Mouse (Mus musculus): Measurements from ENCODE around the gene C1qa. TPM values are rescaled to one million over a fixed set of nuclear protein-coding genes. Genes with fewer than 3 reads are reported as not detected.

Gene C1qa
- polyA plus RNA-seq, 1 experiment from 2014 or later = 44.8 TPM

- 77% methylated on average over 3 of the region's 3 CpGs for WGBS
- TF ChIP-seq CTCF (IDR thresholded peaks at IDR 0.05; ENCODE audit: low read depth) = no peak
Observed at GRCm38 (mm10) chr4:136919526-136919925, 20.9 kb upstream of the C1qa start.

GRCm38 (mm10) chr4:136918834-136919233 lies 20.2 kb upstream of the C1qa start:
- H3K27ac ChIP-seq (ENCODE audit: low read depth, low read length) = no peak overlapping the region
- H3K9ac ChIP-seq (ENCODE audit: low read depth, low read length) = no peak overlapping the region
- no peak overlapping the region for H3K4me2 ChIP-seq (replicated peaks; ENCODE audit: low read depth)
- H3K4me3 ChIP-seq (ENCODE audit: low read depth, low read length) = no peak overlapping the region
- no peaks in the 10 kb centered on the region for H3K36me3 ChIP-seq (ENCODE audit: control insufficient read depth, insufficient read depth)
- no peak for ATAC-seq
- H3K27me3 ChIP-seq (replicated peaks; ENCODE audit: control insufficient read depth, insufficient read depth, low read length) = no peaks in the 10 kb centered on the region
- TF ChIP-seq CTCF (IDR thresholded peaks at IDR 0.05; ENCODE audit: low read depth) = no peak
- 80% methylated on average over 8 of the region's 8 CpGs for WGBS
- no peaks in the 10 kb centered on the region for H3K9me3 ChIP-seq (ENCODE audit: control insufficient read depth)
- no peaks in the 10 kb centered on the region for H3K4me1 ChIP-seq (replicated peaks; ENCODE audit: control insufficient read depth, insufficient read depth, low read length)

More at GRCm38 (mm10) chr4:136919526-136919925, 20.9 kb upstream of the C1qa start:
- H3K4me1 ChIP-seq (replicated peaks; ENCODE audit: control insufficient read depth, insufficient read depth, low read length) = no peaks in the 10 kb centered on the region
- ATAC-seq = no peak
- no peaks in the 10 kb centered on the region for H3K9me3 ChIP-seq (ENCODE audit: control insufficient read depth)
- H3K4me3 ChIP-seq (ENCODE audit: low read depth, low read length) = no peak overlapping the region
- no peak overlapping the region for H3K9ac ChIP-seq (ENCODE audit: low read depth, low read length)
- no peak overlapping the region for H3K4me2 ChIP-seq (replicated peaks; ENCODE audit: low read depth)
- H3K36me3 ChIP-seq (ENCODE audit: control insufficient read depth, insufficient read depth) = no peaks in the 10 kb centered on the region
- no peaks in the 10 kb centered on the region for H3K27me3 ChIP-seq (replicated peaks; ENCODE audit: control insufficient read depth, insufficient read depth, low read length)
- H3K27ac ChIP-seq (ENCODE audit: low read depth, low read length) = no peak overlapping the region

- Histone ChIP-seq H3K9me3 (ENCODE audit: control insufficient read depth) (no peaks in the 10 kb centered on the region), H3K4me3 (ENCODE audit: low read depth, low read length) (no peak overlapping the region), H3K4me1 (replicated peaks; ENCODE audit: control insufficient read depth, insufficient read depth, low read length) (no peaks in the 10 kb centered on the region), H3K36me3 (ENCODE audit: control insufficient read depth, insufficient read depth) (no peaks in the 10 kb centered on the region), H3K4me2 (replicated peaks; ENCODE audit: low read depth) (no peak overlapping the region), H3K27me3 (replicated peaks; ENCODE audit: control insufficient read depth, insufficient read depth, low read length) (peaks cover 6% of the 10 kb centered on the region; the same call in 1 of the 2 replicates), H3K27ac (ENCODE audit: low read depth, low read length) (no peak overlapping the region), H3K9ac (ENCODE audit: low read depth, low read length) (no peak overlapping the region)
- TF ChIP-seq CTCF (IDR thresholded peaks at IDR 0.05; ENCODE audit: low read depth) = no peak
- ATAC-seq = no peak
- WGBS = 46% methylated on average over 7 of the region's 7 CpGs
Observed at GRCm38 (mm10) chr4:136917165-136917524, 18.5 kb upstream of the C1qa start.

GRCm38 (mm10) chr4:136916359-136917164 lies 18.0 kb upstream of the C1qa start:
- Histone ChIP-seq H3K9me3 (ENCODE audit: control insufficient read depth) (no peaks in the 10 kb centered on the region), H3K4me3 (ENCODE audit: low read depth, low read length) (no peak overlapping the region), H3K36me3 (ENCODE audit: control insufficient read depth, insufficient read depth) (no peaks in the 10 kb centered on the region), H3K27ac (ENCODE audit: low read depth, low read length) (no peak overlapping the region), H3K4me1 (replicated peaks; ENCODE audit: control insufficient read depth, insufficient read depth, low read length) (no peaks in the 10 kb centered on the region), H3K27me3 (replicated peaks; ENCODE audit: control insufficient read depth, insufficient read depth, low read length) (peaks cover 9% of the 10 kb centered on the region; the same call in 1 of the 2 replicates), H3K9ac (ENCODE audit: low read depth, low read length) (no peak overlapping the region), H3K4me2 (replicated peaks; ENCODE audit: low read depth) (no peak overlapping the region)
- ATAC-seq = no peak
- 73% methylated on average over 20 of the region's 20 CpGs for WGBS
- TF ChIP-seq CTCF (IDR thresholded peaks at IDR 0.05; ENCODE audit: low read depth) = no peak

GRCm38 (mm10) chr4:136912841-136913240 lies 14.2 kb upstream of the C1qa start:
- Histone ChIP-seq H3K9me3 (ENCODE audit: control insufficient read depth) (no peaks in the 10 kb centered on the region), H3K4me2 (replicated peaks; ENCODE audit: low read depth) (no peak overlapping the region), H3K4me1 (replicated peaks; ENCODE audit: control insufficient read depth, insufficient read depth, low read length) (no peaks in the 10 kb centered on the region), H3K27ac (ENCODE audit: low read depth, low read length) (no peak overlapping the region), H3K27me3 (replicated peaks; ENCODE audit: control insufficient read depth, insufficient read depth, low read length) (peaks cover 17% of the 10 kb centered on the region; the same call in 1 of the 2 replicates), H3K4me3 (ENCODE audit: low read depth, low read length) (no peak overlapping the region), H3K9ac (ENCODE audit: low read depth, low read length) (no peak overlapping the region), H3K36me3 (ENCODE audit: control insufficient read depth, insufficient read depth) (no peaks in the 10 kb centered on the region)
- WGBS = 22% methylated on average over 9 of the region's 9 CpGs
- TF ChIP-seq CTCF (IDR thresholded peaks at IDR 0.05; ENCODE audit: low read depth) = no peak
- no peak for ATAC-seq

- TF ChIP-seq CTCF (IDR thresholded peaks at IDR 0.05; ENCODE audit: low read depth) = no peak
- Histone ChIP-seq H3K9ac (ENCODE audit: low read depth, low read length) (no peak overlapping the region), H3K27me3 (replicated peaks; ENCODE audit: control insufficient read depth, insufficient read depth, low read length) (peaks cover 18% of the 10 kb centered on the region; the same call in 1 of the 2 replicates), H3K4me3 (ENCODE audit: low read depth, low read length) (no peak overlapping the region), H3K9me3 (ENCODE audit: control insufficient read depth) (no peaks in the 10 kb centered on the region), H3K36me3 (ENCODE audit: control insufficient read depth, insufficient read depth) (no peaks in the 10 kb centered on the region), H3K27ac (ENCODE audit: low read depth, low read length) (no peak overlapping the region), H3K4me1 (replicated peaks; ENCODE audit: control insufficient read depth, insufficient read depth, low read length) (no peaks in the 10 kb centered on the region), H3K4me2 (replicated peaks; ENCODE audit: low read depth) (no peak overlapping the region)
- no peak for ATAC-seq
- whole genome bisulfite sequencing = 42% methylated on average over 9 of the region's 9 CpGs
Observed at GRCm38 (mm10) chr4:136911804-136912203, 13.2 kb upstream of the C1qa start.
